Mouse (Mus musculus) embryonic facial prominence, embryonic 14.5 days (tissue): Measurements from ENCODE around the gene Rps6ka4. TPM values are rescaled to one million over a fixed set of nuclear protein-coding genes. Genes with fewer than 3 reads are reported as not detected.

Source experiments
- ATAC-seq: fragments of 200-750 bp; cut with Nextera tagmentation; 2 replicates; pipeline ENCODE4 v1.8.0; 2017; ENCODE audit warnings: low read depth, moderate number of reproducible peaks, moderate TSS enrichment
- DNase-seq: peaks from one replicate; pipeline ENCODE4 v3.0.0-alpha.2; 2015; ENCODE audit warnings: low spot score
- H3K27ac ChIP-seq: fragments of 300-500 bp; sonication (generic); replicated peaks from 2 replicates; pipeline ENCODE4 v1.5.1; 2014; ENCODE audit warnings: low read depth, mild to moderate bottlenecking, low read length, moderate library complexity
- H3K27me3 ChIP-seq: fragments of 300-500 bp; sonication (generic); replicated peaks from 2 replicates; pipeline ENCODE4 v1.6.1; 2014; ENCODE audit warnings: low read length; ENCODE audit not compliant: control insufficient read depth, insufficient read depth
- H3K36me3 ChIP-seq: fragments of 300-500 bp; sonication (generic); 2 replicates; pipeline ENCODE4 v1.6.1; 2014; ENCODE audit warnings: low read length, mixed read lengths; ENCODE audit not compliant: control insufficient read depth, insufficient read depth
- H3K4me1 ChIP-seq: fragments of 300-500 bp; sonication (generic); 2 replicates; pipeline ENCODE4 v1.6.1; 2014; ENCODE audit warnings: antibody characterized with exemption, low read length; ENCODE audit not compliant: control insufficient read depth, insufficient read depth
- H3K4me2 ChIP-seq: fragments of 300-500 bp; sonication (generic); 2 replicates; pipeline ENCODE4 v1.6.1; 2014; ENCODE audit warnings: low read depth, mild to moderate bottlenecking, low read length, moderate library complexity, mixed read lengths
- H3K4me3 ChIP-seq: fragments of 300-500 bp; sonication (generic); 2 replicates; pipeline ENCODE4 v1.5.1; 2014; ENCODE audit warnings: low read depth, mild to moderate bottlenecking, low read length
- H3K9ac ChIP-seq: fragments of 300-500 bp; sonication (generic); 2 replicates; pipeline ENCODE4 v1.6.1; 2014; ENCODE audit warnings: low read depth, mild to moderate bottlenecking, low read length, moderate library complexity, mixed read lengths
- H3K9me3 ChIP-seq: fragments of 300-500 bp; sonication (generic); 2 replicates; pipeline ENCODE4 v1.6.1; 2016; ENCODE audit warnings: low read length; ENCODE audit not compliant: control insufficient read depth
- WGBS: fragments of 180-500 bp; shearing (Covaris S2); extraction: QIAGEN DNeasy Blood & Tissue Kit; methylation state at CpG from one replicate; pipeline ENCODE4 v1.1.7; 2014; 5-methylcytosine and 5-hydroxymethylcytosine counted together
- polyA plus RNA-seq: library from polyadenylated mRNA; unstranded; fragments of >200 nt; fragmentation: Nextera tagmentation; extraction: Ambion mirVana; gene quantifications from 2 replicates; pipeline ENCODE4 v1.2.1, GENCODE M21; 2014

Gene Rps6ka4
- 27.1 and 27.9 TPM in 2 replicates for polyA plus RNA-seq

DNA sequence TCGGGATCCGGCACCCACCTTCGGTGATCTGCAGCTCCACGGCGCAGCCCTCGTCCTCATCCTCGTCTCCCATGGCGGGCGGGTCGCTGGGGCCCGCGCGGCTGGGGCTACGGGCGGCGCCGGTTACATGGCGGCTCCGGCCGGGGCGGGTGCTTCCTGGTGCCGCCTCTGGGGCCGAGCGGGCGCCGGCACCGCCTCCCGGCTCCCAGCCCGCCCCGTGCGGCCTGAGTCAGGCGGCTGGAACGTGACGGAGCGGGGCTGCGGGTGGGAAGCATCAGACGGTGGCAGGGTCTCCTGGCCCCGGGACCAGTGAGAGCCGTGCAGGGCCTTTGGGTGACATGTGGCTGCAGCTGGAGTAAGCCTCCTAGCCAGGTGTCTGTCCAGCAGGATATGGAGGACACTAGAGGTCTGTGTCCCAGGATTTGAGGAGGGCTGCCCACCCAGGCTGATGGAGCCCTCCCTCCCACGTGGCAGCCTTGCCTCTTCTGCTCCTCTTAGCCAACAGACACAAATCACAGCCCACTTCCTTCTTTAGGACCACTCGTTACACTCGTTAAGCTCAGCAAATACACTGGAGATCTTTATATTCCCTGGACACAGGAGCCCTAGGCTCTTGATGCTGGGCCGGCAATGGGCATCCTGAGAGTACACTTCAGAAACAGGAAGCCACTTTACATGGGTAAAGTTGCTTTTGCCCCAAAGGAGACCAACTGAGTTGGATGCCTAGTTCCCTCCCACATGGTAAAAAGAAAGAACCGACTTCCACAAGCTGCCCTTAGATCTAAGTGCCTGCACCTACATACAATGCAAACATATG lies at the start of gene Rps6ka4:
Gene Rps6ka4 (minus strand): TSS at position 162 of the 817 bp plus-strand sequence.
- H3K9ac ChIP-seq: peak within 1 kb of the TSS; percentile 80
- H3K4me2 ChIP-seq: peak within 1 kb of the TSS; percentile 96
- no peaks in the 10 kb centered on the region for H3K9me3 ChIP-seq
- no peaks in the 10 kb centered on the region; the same call in 1 of the 2 replicates for H3K4me1 ChIP-seq
- H3K27ac ChIP-seq: peak within 1 kb of the TSS; percentile 49
- peaks cover 30% of the 10 kb centered on the region for H3K36me3 ChIP-seq
- peak; percentile 90 for ATAC-seq
- DNase-seq: peak; percentile 77
- no peaks in the 10 kb centered on the region; the same call in none of the 2 replicates for H3K27me3 ChIP-seq
- 2% methylated on average over 9 of the region's 44 CpGs for WGBS
- peak within 1 kb of the TSS; percentile 76 for H3K4me3 ChIP-seq

DNA sequence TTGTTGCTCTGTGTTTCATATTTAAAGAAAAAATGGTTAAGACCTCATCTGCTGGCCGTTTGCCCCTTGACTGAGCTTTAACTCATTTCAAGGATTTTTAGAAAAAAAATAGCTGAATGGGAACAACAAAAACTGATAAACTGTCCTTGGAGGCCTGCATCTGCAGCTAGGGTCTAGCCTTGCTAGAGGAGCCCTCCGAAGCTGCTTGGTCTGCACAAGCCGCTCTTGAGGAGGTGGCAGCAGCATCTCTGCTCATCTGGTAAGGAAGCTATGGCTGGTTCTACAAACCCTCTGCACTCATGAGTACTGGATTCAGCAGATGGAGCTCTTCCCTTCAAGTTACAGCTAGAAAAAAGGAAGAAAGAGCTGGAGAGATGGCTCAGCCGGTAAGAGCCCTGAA lies 37.5 kb upstream of the Rps6ka4 start:
- Histone ChIP-seq H3K4me1 (no peaks in the 10 kb centered on the region), H3K36me3 (no peaks in the 10 kb centered on the region), H3K4me3 (no peak overlapping the region), H3K9me3 (peaks cover 8% of the 10 kb centered on the region; the same call in 1 of the 2 replicates), H3K9ac (no peak overlapping the region), H3K27me3 (no peaks in the 10 kb centered on the region), H3K27ac (no peak overlapping the region), H3K4me2 (no peak overlapping the region)
- 91% methylated on average over 4 of the region's 4 CpGs for WGBS
- no peak for ATAC-seq
- DNase-seq: no peak

DNA sequence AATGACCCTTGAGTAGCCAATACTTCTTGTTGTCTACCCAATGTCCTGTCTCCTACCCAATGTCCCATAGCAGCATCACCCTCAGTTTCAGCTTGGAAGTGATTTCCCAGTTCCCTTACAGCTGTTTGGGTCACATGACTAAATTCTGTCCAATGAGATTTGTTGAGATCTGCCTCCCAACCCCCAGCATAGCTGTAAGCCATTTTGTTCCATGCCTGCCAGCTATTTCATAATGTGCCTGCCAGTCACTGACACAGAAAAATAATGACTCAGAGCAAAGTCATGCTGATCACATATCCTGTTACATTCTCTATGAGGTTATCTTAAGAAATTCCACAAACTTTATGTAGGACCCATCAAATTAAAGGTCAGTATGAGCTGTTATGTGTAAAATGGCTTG lies 36.4 kb upstream of the Rps6ka4 start:
- Histone ChIP-seq H3K27me3 (no peaks in the 10 kb centered on the region), H3K9me3 (peaks cover 8% of the 10 kb centered on the region; the same call in 1 of the 2 replicates), H3K4me1 (no peaks in the 10 kb centered on the region), H3K36me3 (no peaks in the 10 kb centered on the region), H3K4me3 (no peak overlapping the region), H3K27ac (no peak overlapping the region), H3K4me2 (no peak overlapping the region), H3K9ac (no peak overlapping the region)
- DNase-seq: no peak
- no peak for ATAC-seq

DNA sequence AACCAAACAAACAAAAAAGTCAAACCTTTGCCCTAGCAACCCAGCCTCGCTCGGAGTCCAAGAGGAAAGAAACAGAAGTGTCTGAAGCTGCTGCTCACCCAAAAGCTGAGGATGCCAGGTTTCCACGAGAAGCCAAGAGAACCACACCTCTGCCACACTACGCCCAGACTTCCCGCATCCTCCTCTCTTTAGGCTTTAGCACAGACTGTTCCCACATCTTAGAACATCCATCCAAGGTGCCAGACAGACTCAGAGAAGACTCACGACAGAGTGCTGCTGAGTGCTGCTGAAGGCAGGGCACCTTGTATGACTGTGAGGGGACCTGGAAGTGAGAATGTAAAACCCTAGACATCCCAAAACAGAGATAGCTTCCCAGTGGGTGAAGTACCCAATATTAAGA lies 35.4 kb upstream of the Rps6ka4 start:
- no peak overlapping the region for H3K27ac ChIP-seq
- DNase-seq (no peak), ATAC-seq (no peak)
- no peaks in the 10 kb centered on the region for H3K4me1 ChIP-seq
- H3K9ac ChIP-seq: no peak overlapping the region
- no peaks in the 10 kb centered on the region for H3K36me3 ChIP-seq
- H3K9me3 ChIP-seq: peaks cover 8% of the 10 kb centered on the region; the same call in 1 of the 2 replicates
- H3K4me3 ChIP-seq: no peak overlapping the region
- no peaks in the 10 kb centered on the region for H3K27me3 ChIP-seq
- 83% methylated on average over 6 of the region's 6 CpGs for WGBS
- H3K4me2 ChIP-seq: no peak overlapping the region

DNA sequence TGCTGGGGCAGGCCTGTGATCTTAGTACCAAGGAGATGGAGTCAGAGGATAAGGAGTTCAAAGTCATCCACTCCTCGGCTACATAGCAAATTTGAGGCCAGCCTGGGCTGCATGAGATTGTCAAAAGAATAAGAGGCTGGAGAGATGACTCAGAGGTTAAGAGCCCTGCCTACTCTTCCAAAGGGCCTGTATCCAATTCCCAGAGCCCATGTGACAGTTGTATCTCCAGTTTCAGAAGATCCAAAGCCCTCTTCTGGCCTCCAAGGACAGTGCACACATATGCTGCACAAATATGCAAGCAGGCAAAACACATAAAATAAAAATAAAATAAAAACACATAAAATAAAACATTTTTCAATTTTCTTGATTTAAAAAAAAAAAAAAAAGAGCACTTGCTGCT lies 33.8 kb upstream of the Rps6ka4 start:
- 72% methylated on average over 1 of the region's 1 CpGs for WGBS
- H3K4me2 ChIP-seq: no peak overlapping the region

GRCm38 (mm10) chr19:6872701-6873100 lies 32.3 kb upstream of the Rps6ka4 start:
- 78% methylated on average over 3 of the region's 3 CpGs for WGBS
- no peaks in the 10 kb centered on the region for H3K36me3 ChIP-seq
- H3K27me3 ChIP-seq: no peaks in the 10 kb centered on the region
- no peak overlapping the region for H3K4me3 ChIP-seq
- no peak overlapping the region for H3K9ac ChIP-seq
- DNase-seq (no peak), ATAC-seq (no peak)
- H3K4me1 ChIP-seq: 0 out of 2 replicates have a peak, but pooled peaks cover 4% of the 10 kb centered on the region
- H3K9me3 ChIP-seq: no peaks in the 10 kb centered on the region
- H3K27ac ChIP-seq: no peak overlapping the region
- no peak overlapping the region for H3K4me2 ChIP-seq

More for the DNA sequence above, 33.8 kb upstream of the Rps6ka4 start:
- no peak overlapping the region for H3K9ac ChIP-seq
- DNase-seq: no peak
- no peak for ATAC-seq
- no peaks in the 10 kb centered on the region for H3K36me3 ChIP-seq
- H3K27ac ChIP-seq: no peak overlapping the region
- H3K4me3 ChIP-seq: no peak overlapping the region
- no peaks in the 10 kb centered on the region for H3K27me3 ChIP-seq
- 0 out of 2 replicates have a peak, but pooled peaks cover 3% of the 10 kb centered on the region for H3K4me1 ChIP-seq
- H3K9me3 ChIP-seq: no peaks in the 10 kb centered on the region

DNA sequence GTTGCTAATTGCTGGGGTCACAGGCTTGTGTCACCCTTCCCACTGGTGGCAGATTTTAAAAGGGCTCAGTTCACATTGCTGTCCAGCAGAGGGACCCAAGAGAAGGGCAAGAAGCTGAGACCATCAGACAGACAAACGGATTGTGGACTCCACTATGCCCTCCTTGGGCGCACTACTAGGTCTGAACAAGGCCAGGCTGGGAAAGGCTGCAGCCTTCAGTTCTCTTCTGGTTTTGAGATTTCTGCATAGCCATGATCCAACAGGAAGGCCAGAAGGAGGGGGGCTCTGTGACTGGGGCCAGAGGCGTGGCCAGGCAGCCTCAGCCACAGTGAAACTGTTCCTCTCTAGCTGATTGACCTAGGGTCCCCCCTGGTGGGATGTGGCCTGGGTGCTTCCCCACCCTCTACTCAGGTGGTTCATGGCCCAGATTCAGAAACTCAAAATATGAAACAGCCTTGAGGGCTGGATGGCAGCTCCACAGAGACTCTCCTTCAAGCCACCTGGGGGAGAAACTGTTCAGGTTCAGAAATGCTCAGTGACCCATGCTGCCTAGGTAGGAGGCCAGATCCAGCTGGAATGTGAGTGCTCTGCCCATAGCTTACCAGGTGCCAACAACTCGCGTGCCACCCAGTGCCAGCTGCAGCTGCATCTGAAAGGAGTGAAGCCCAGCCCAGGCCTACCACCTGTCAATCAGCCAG lies 31.3 kb upstream of the Rps6ka4 start:
- Histone ChIP-seq H3K4me1 (0 out of 2 replicates have a peak, but pooled peaks cover 4% of the 10 kb centered on the region), H3K27ac (no peak overlapping the region), H3K9me3 (no peaks in the 10 kb centered on the region), H3K27me3 (no peaks in the 10 kb centered on the region), H3K36me3 (no peaks in the 10 kb centered on the region), H3K4me2 (no peak overlapping the region), H3K9ac (no peak overlapping the region), H3K4me3 (no peak overlapping the region)
- 56% methylated on average over 5 of the region's 5 CpGs for WGBS
- DNase-seq (no peak), ATAC-seq (no peak)

DNA sequence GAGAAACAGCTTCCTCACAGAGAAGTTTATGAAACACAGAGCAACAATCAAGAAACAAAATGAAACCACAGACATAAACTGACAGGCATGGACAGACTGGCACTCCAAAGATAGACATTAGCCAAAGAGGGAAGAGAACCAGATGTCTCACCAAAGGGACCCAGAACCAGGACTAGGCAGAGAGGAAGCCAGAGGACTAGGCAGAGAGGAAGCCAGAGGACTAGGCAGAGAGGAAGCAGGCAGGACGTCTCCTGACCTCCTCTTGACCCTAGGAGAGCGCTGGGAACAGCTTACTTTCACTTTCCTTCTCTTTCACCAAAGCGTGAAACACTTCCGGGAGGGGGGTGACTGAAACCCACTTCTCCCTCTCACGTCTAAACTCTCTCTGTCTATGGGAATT lies 28.9 kb upstream of the Rps6ka4 start:
- Histone ChIP-seq H3K4me3 (peak overlapping the region; percentile 10; the same call in 1 of the 2 replicates), H3K9me3 (no peaks in the 10 kb centered on the region), H3K36me3 (no peaks in the 10 kb centered on the region), H3K9ac (no peak overlapping the region; the same call in 1 of the 2 replicates), H3K27ac (no peak overlapping the region), H3K27me3 (no peaks in the 10 kb centered on the region), H3K4me2 (peak overlapping the region; percentile 40), H3K4me1 (0 out of 2 replicates have a peak, but pooled peaks cover 4% of the 10 kb centered on the region)
- peak; percentile 53 for DNase-seq
- WGBS: 3% methylated on average over 5 of the region's 5 CpGs
- no peak for ATAC-seq
